Mouse (Mus musculus): ENCODE data around the gene Rac3. TPM values are rescaled to one million over a fixed set of nuclear protein-coding genes. Genes with fewer than 3 reads are reported as not detected.
"Not testable (repeated sequence)": the region's sequence is repeated elsewhere in the genome, so short reads cannot be mapped to it uniquely, and the experiment has no call there.

Gene Rac3
- total RNA-seq (2021), result 5.6 and 10.0 TPM in 2 replicates
- long read RNA-seq, partial matches to known transcripts, result 0 of 2 reads
- long read RNA-seq, other reads (novel, unspliced or antisense), result 2 of 2 reads

GRCm38 (mm10) chr11:120721124-120722066 lies at the start of gene Rac3:
Rac3 (plus strand) TSS chr11:120721470.
- DNase-seq, result peak; percentile 78

GRCm38 (mm10) chr11:120672687-120673593 lies 48.3 kb upstream of the Rac3 start, which contains the start of gene Aspscr1:
Aspscr1 (plus strand) TSS chr11:120672973.
- DNase-seq, result peak; percentile 98

GRCm38 (mm10) chr11:120673594-120674122 lies 47.6 kb upstream of the Rac3 start:
- DNase-seq, result no peak

GRCm38 (mm10) chr11:120675875-120676274 lies 45.4 kb upstream of the Rac3 start:
- not testable (repeated sequence) for DNase-seq

GRCm38 (mm10) chr11:120676951-120677350 lies 44.3 kb upstream of the Rac3 start:
- DNase-seq, result no peak

- no peak for DNase-seq
These were observed 41.4 kb upstream of the Rac3 start for GRCm38 (mm10) chr11:120679909-120680308.

GRCm38 (mm10) chr11:120682683-120683082 lies 38.6 kb upstream of the Rac3 start:
- DNase-seq, result no peak

GRCm38 (mm10) chr11:120683536-120683935 lies 37.7 kb upstream of the Rac3 start:
- no peak for DNase-seq

- no peak for DNase-seq
These were observed 37.2 kb upstream of the Rac3 start for GRCm38 (mm10) chr11:120684086-120684485.

- no peak for DNase-seq
These were observed 36.6 kb upstream of the Rac3 start for GRCm38 (mm10) chr11:120684660-120685059.

- DNase-seq, result no peak
These were observed 34.5 kb upstream of the Rac3 start for GRCm38 (mm10) chr11:120686650-120687272.

GRCm38 (mm10) chr11:120689365-120689764 lies 31.9 kb upstream of the Rac3 start:
- DNase-seq, result no peak

GRCm38 (mm10) chr11:120692471-120693011 lies 28.7 kb upstream of the Rac3 start:
- no peak for DNase-seq

- DNase-seq, result no peak
These were observed 27.8 kb upstream of the Rac3 start for GRCm38 (mm10) chr11:120693461-120693860.

GRCm38 (mm10) chr11:120695184-120695583 lies 26.1 kb upstream of the Rac3 start:
- peak; percentile 42 for DNase-seq

GRCm38 (mm10) chr11:120695641-120696040 lies 25.6 kb upstream of the Rac3 start:
- no peak for DNase-seq

- DNase-seq, result no peak
These were observed 24.7 kb upstream of the Rac3 start for GRCm38 (mm10) chr11:120696568-120696967.

- DNase-seq, result peak; percentile 73
These were observed 23.5 kb upstream of the Rac3 start for GRCm38 (mm10) chr11:120697741-120698140.

GRCm38 (mm10) chr11:120703696-120704454 lies 17.4 kb upstream of the Rac3 start:
- peak; percentile 62 for DNase-seq

- DNase-seq, result no peak
These were observed 16.6 kb upstream of the Rac3 start for GRCm38 (mm10) chr11:120704486-120705325.

All from adrenal gland, postnatal 25 days (tissue).